8 mouse cellular contexts compared by ENCODE assay signal in genomic region chr16:18144201-18144600, GRCm38 (mm10). TPM values are rescaled to one million over a fixed set of nuclear protein-coding genes. Genes with fewer than 3 reads are reported as not detected.
DNase-seq lines count a peak whose midpoint lies in the region; ATAC-seq lines count a peak whose summit lies in the region.

No protein-coding gene starts in this region.

- ATAC-seq in forebrain, embryonic 13.5 days = peak; percentile 66
- peak; percentile 29 for ATAC-seq in granulocyte monocyte progenitor cell, adult 5-6 weeks (replicated peaks; ENCODE audit: poor library complexity, severe bottlenecking)

- H3K9ac ChIP-seq in forebrain, embryonic 13.5 days = no peak overlapping the region; the same call in 1 of the 2 replicates

- no peaks in the 10 kb centered on the region for H3K27me3 ChIP-seq in forebrain, embryonic 13.5 days
- H3K27me3 ChIP-seq in forebrain, embryonic 10.5 days (ENCODE audit: poor library complexity, severe bottlenecking) = peaks cover 14% of the 10 kb centered on the region

- no peaks in the 10 kb centered on the region for H3K36me3 ChIP-seq in forebrain, embryonic 13.5 days (ENCODE audit: poor library complexity, severe bottlenecking)
- no peaks in the 10 kb centered on the region for H3K36me3 ChIP-seq in forebrain, embryonic 10.5 days (replicated peaks)

- H3K9me3 ChIP-seq in forebrain, embryonic 13.5 days (replicated peaks) = no peaks in the 10 kb centered on the region
- H3K9me3 ChIP-seq in forebrain, embryonic 10.5 days = no peaks in the 10 kb centered on the region

- H3K27ac ChIP-seq in forebrain, embryonic 13.5 days = peak overlapping the region; percentile 46
- no peak overlapping the region for H3K27ac ChIP-seq in forebrain, embryonic 10.5 days

- WGBS in forebrain, embryonic 13.5 days = 36% methylated on average over 8 of the region's 8 CpGs
- WGBS in forebrain, embryonic 10.5 days = 84% methylated on average over 8 of the region's 8 CpGs

- intact Hi-C loops in heart, postnatal 36 days (cut with DNase I) = no loop called here

- H3K4me3 ChIP-seq in forebrain, embryonic 13.5 days = no peak overlapping the region
- H3K4me3 ChIP-seq in forebrain, embryonic 10.5 days = no peak overlapping the region

- peak overlapping the region; percentile 3; the same call in 1 of the 2 replicates for H3K4me2 ChIP-seq in forebrain, embryonic 13.5 days

- no peak for DNase-seq in forebrain, embryonic 10.5 days (ENCODE audit: extremely low spot score, low spot score)
- peak; percentile 68 for DNase-seq in adrenal gland, postnatal 10 days
- peak; percentile 46 for DNase-seq in lung, postnatal 10 days
- DNase-seq in thymus, postnatal 25 days = peak; percentile 70
- no peak for DNase-seq in kidney, adult 8-10 months
- no peak for DNase-seq in heart, postnatal 36 days

- H3K4me1 ChIP-seq in forebrain, embryonic 13.5 days = peaks cover 46% of the 10 kb centered on the region
- H3K4me1 ChIP-seq in forebrain, embryonic 10.5 days = peaks cover 33% of the 10 kb centered on the region

RNA-seq across cellular contexts. Expression of gene Rtn4r, which starts 16.8 kb away (rescaled TPM):
- polyA plus RNA-seq in forebrain, embryonic 13.5 days (2015; fragmentation: Nextera tagmentation; extraction: Ambion mirVana) = 7.3 and 7.8 TPM in 2 replicates
- polyA plus RNA-seq in forebrain, embryonic 10.5 days (2016; fragmentation: Nextera tagmentation; extraction: Ambion mirVana) = 0.87 and 1.2 TPM in 2 replicates
- under 1 TPM; 0.66 to 0.94 TPM for total RNA-seq in adrenal gland, postnatal 10 days (2021)
- 4.5 and 14.7 TPM in 2 replicates for total RNA-seq in granulocyte monocyte progenitor cell, adult 5-6 weeks (2014; fragmentation: Nextera tagmentation)
- 2.7 and 2.9 TPM in 2 replicates for total RNA-seq in granulocyte monocyte progenitor cell, adult 5-6 weeks (2017)
- 1 to 10 TPM; 2.1 to 6.0 TPM for total RNA-seq in heart, postnatal 36 days (2021)

RNA-seq across cellular contexts. Expression of gene Prodh, which starts 54.2 kb away (rescaled TPM):
- 3.7 and 6.3 TPM in 2 replicates for polyA plus RNA-seq in forebrain, embryonic 13.5 days (2015; fragmentation: Nextera tagmentation; extraction: Ambion mirVana)
- 17.0 and 19.6 TPM in 2 replicates for polyA plus RNA-seq in forebrain, embryonic 10.5 days (2016; fragmentation: Nextera tagmentation; extraction: Ambion mirVana)
- 10 to 100 TPM; 14.9 to 16.5 TPM for total RNA-seq in adrenal gland, postnatal 10 days (2021)
- total RNA-seq in granulocyte monocyte progenitor cell, adult 5-6 weeks (2014; fragmentation: Nextera tagmentation) = 30.0 and 39.3 TPM in 2 replicates
- 57.8 and 64.9 TPM in 2 replicates for total RNA-seq in granulocyte monocyte progenitor cell, adult 5-6 weeks (2017)
- 10 to 100 TPM; 23.6 to 28.4 TPM for total RNA-seq in heart, postnatal 36 days (2021)

Comparison
In these comparisons a context has a peak if more than half of its experiments do, and no peak if none do; other contexts are left out.
1. DNase-seq: peak in adrenal gland, postnatal 10 days (single experiment), lung, postnatal 10 days (single experiment) and thymus, postnatal 25 days (single experiment); none in forebrain, embryonic 10.5 days (single experiment), kidney, adult 8-10 months (0 of 2) and heart, postnatal 36 days (0 of 2).